Mouse (Mus musculus) B cell, adult 62 days (primary cell): ENCODE results near the gene Zfp942. TPM values are rescaled to one million over a fixed set of nuclear protein-coding genes. Genes with fewer than 3 reads are reported as not detected.

Source experiments
- total RNA-seq: library from RNA; stranded (reverse); gene quantifications from 4 replicates; pipeline ENCODE4 v1.2.4, GENCODE M21; 2023

Zfp942 gene
- total RNA-seq, result 20.7 to 22.7 TPM (median 21.7 TPM) in 4 replicates

DNA sequence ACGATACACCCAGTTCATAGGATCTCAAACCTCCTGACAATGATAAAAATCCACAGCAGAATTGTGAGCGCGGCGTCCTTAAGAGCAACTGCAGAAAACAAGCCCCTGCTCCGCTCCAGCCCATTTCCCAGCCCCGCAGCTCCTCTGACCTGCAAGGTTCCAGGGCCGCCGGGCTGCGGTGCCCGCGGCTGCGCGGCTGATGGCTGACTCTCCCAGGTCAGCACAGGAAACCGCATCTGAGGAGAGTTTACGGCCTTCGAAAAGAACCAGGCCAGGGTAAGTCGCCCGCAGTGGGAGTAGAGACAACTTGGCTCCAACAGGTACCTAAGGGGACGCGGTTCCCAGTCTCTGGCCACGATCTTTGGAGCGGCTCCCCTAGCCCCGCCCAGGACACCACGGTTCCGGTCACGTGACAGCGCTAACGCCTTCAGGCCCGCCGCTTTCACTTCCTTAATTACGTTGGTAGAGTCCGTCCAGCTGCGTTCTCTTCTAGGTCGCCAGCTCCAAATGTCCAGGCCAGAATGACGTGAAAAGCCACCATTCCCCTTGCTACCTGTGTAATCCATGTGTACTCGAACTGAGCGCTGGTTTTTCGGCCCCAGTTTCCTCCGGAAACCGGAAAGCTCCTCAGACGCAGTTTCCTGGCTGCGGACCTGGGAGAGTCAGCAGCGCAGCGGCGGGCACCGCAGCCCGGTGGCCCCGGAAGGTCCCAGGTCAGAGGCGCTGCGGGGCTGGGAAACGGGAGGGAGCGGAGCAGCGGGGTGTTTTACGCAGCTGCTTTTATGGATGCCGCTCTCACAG lies at the start of gene Zfp942, which contains the start of gene Zfp943:
Zfp942 (minus strand) TSS at position 358 of the 801 bp plus-strand sequence.
Zfp943 (plus strand) TSS at position 446 of the 801 bp plus-strand sequence.

DNA sequence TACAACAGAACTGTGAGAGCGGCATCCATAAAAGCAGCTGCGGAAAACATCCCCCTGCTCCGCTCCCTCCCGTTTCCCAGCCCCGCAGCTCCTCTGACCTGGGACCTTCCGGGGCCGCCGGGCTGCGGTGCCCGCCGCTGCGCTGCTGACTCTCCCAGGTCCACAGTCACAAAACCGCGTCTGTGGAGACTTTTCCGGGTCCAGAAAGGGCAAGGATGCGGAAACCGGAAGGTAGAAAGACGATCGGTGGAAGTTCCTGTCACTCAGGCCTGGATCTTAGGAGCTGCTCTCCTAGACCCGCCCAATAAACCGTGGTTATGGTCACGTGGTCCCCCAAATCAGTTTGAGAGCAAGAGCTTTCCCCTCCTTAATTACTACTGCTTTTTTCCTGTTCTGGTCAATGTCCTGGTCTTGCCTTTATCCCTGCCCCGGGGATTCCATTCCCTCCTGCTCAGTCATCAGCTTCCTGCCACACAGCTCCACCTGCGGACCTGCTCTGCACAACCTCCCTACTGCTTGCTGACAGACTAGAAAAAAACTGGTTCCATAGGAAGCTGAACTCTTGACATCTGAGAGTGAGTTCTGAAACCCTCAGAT lies 52.7 kb downstream of the Zfp942 start, which contains the start of gene Zfp995:
Zfp995 (minus strand) TSS at position 471 of the 597 bp plus-strand sequence.

Other genes with a start within 250 kb of the Zfp942 start
- 2.4 to 3.2 TPM (median 2.9 TPM) in 4 replicates for gene Zfp229, start 231.7 kb downstream of the Zfp942 start, total RNA-seq
- gene Zfp820, start 116.7 kb downstream of the Zfp942 start, total RNA-seq, result 0.19 to 0.49 TPM (median 0.33 TPM) in 3 of 4 replicates, not detected in the other
- 0.97 to 2.8 TPM (median 2.0 TPM) in 4 replicates for gene Zfp995, start 52.5 kb downstream of the Zfp942 start, total RNA-seq
- gene Zfp943, start 88 bp upstream of the Zfp942 start, total RNA-seq, result 23.8 to 28.7 TPM (median 26.5 TPM) in 4 replicates
- gene Zfp947, start 203.7 kb upstream of the Zfp942 start, total RNA-seq, result 0.20 to 0.36 TPM in 2 of 4 replicates, not detected in the others